Mouse (Mus musculus): ENCODE data around the gene Tanc1. TPM values are rescaled to one million over a fixed set of nuclear protein-coding genes. Genes with fewer than 3 reads are reported as not detected.

The Tanc1 gene
- polyA plus RNA-seq, 1 experiment from 2014 or later: 14.4 TPM

GRCm38 (mm10) chr2:59691112-59691511, 79.3 kb downstream of the Tanc1 start:
- DNase-seq (ENCODE audit: low spot score) (no peak), ATAC-seq (ENCODE audit: insufficient read depth, low FRiP score, low TSS enrichment) (no peak)
- 64% methylated on average over 4 of the region's 4 CpGs for WGBS
- H3K36me3 ChIP-seq (ENCODE audit: control insufficient read depth, insufficient read depth, low read length): no peaks in the 10 kb centered on the region
- H3K27me3 ChIP-seq (ENCODE audit: control insufficient read depth, insufficient read depth, low read length): no peaks in the 10 kb centered on the region
- H3K9me3 ChIP-seq (ENCODE audit: control insufficient read depth, low read length): no peaks in the 10 kb centered on the region
- H3K27ac ChIP-seq (ENCODE audit: low read depth, low read length): no peak overlapping the region
- H3K9ac ChIP-seq (ENCODE audit: low read length): no peak overlapping the region
- peaks cover 2% of the 10 kb centered on the region; the same call in 1 of the 2 replicates for H3K4me1 ChIP-seq (ENCODE audit: control insufficient read depth, insufficient read depth, low read length)
- no peak overlapping the region for H3K4me2 ChIP-seq (ENCODE audit: low read depth)
- H3K4me3 ChIP-seq (ENCODE audit: low read depth, low read length): no peak overlapping the region

- no peaks in the 10 kb centered on the region for H3K27me3 ChIP-seq (ENCODE audit: control insufficient read depth, insufficient read depth, low read length)
- ATAC-seq (ENCODE audit: insufficient read depth, low FRiP score, low TSS enrichment) (no peak), DNase-seq (ENCODE audit: low spot score) (no peak)
- no peak overlapping the region for H3K4me3 ChIP-seq (ENCODE audit: low read depth, low read length)
- no peaks in the 10 kb centered on the region for H3K36me3 ChIP-seq (ENCODE audit: control insufficient read depth, insufficient read depth, low read length)
- H3K9me3 ChIP-seq (ENCODE audit: control insufficient read depth, low read length): no peaks in the 10 kb centered on the region
- H3K9ac ChIP-seq (ENCODE audit: low read length): no peak overlapping the region
- H3K4me2 ChIP-seq (ENCODE audit: low read depth): no peak overlapping the region
- peaks cover 8% of the 10 kb centered on the region; the same call in 1 of the 2 replicates for H3K4me1 ChIP-seq (ENCODE audit: control insufficient read depth, insufficient read depth, low read length)
- no peak overlapping the region for H3K27ac ChIP-seq (ENCODE audit: low read depth, low read length)
- WGBS: 79% methylated on average over 5 of the region's 5 CpGs
Measured at GRCm38 (mm10) chr2:59693473-59693872, 81.6 kb downstream of the Tanc1 start.

- Histone ChIP-seq H3K9ac (ENCODE audit: low read length) (no peak overlapping the region), H3K4me3 (ENCODE audit: low read depth, low read length) (no peak overlapping the region), H3K27me3 (ENCODE audit: control insufficient read depth, insufficient read depth, low read length) (no peaks in the 10 kb centered on the region), H3K27ac (ENCODE audit: low read depth, low read length) (no peak overlapping the region), H3K4me2 (ENCODE audit: low read depth) (no peak overlapping the region), H3K4me1 (ENCODE audit: control insufficient read depth, insufficient read depth, low read length) (peaks cover 11% of the 10 kb centered on the region; the same call in 1 of the 2 replicates), H3K9me3 (ENCODE audit: control insufficient read depth, low read length) (no peaks in the 10 kb centered on the region), H3K36me3 (ENCODE audit: control insufficient read depth, insufficient read depth, low read length) (no peaks in the 10 kb centered on the region)
- DNase-seq (ENCODE audit: low spot score) (no peak), ATAC-seq (ENCODE audit: insufficient read depth, low FRiP score, low TSS enrichment) (no peak)
- 79% methylated on average over 3 of the region's 3 CpGs for WGBS
Measured at GRCm38 (mm10) chr2:59697123-59697522, 85.3 kb downstream of the Tanc1 start.

GRCm38 (mm10) chr2:59697722-59698634, 86.1 kb downstream of the Tanc1 start:
- Histone ChIP-seq H3K36me3 (ENCODE audit: control insufficient read depth, insufficient read depth, low read length) (no peaks in the 10 kb centered on the region), H3K4me2 (ENCODE audit: low read depth) (peak overlapping the region; percentile 39), H3K27ac (ENCODE audit: low read depth, low read length) (0 out of 2 replicates have a peak overlapping the region, but pooled peaks have one; percentile 37), H3K4me3 (ENCODE audit: low read depth, low read length) (no peak overlapping the region), H3K9me3 (ENCODE audit: control insufficient read depth, low read length) (no peaks in the 10 kb centered on the region), H3K27me3 (ENCODE audit: control insufficient read depth, insufficient read depth, low read length) (no peaks in the 10 kb centered on the region), H3K9ac (ENCODE audit: low read length) (peak overlapping the region; percentile 20; the same call in 1 of the 2 replicates), H3K4me1 (ENCODE audit: control insufficient read depth, insufficient read depth, low read length) (peaks cover 11% of the 10 kb centered on the region; the same call in 1 of the 2 replicates)
- ATAC-seq (ENCODE audit: insufficient read depth, low FRiP score, low TSS enrichment): peak; percentile 80
- DNase-seq (ENCODE audit: low spot score): peak; percentile 70
- 2% methylated on average over 16 of the region's 16 CpGs for WGBS

GRCm38 (mm10) chr2:59698635-59699300, 86.9 kb downstream of the Tanc1 start:
- no peaks in the 10 kb centered on the region for H3K9me3 ChIP-seq (ENCODE audit: control insufficient read depth, low read length)
- no peak overlapping the region for H3K4me2 ChIP-seq (ENCODE audit: low read depth)
- no peak for ATAC-seq (ENCODE audit: insufficient read depth, low FRiP score, low TSS enrichment)
- H3K36me3 ChIP-seq (ENCODE audit: control insufficient read depth, insufficient read depth, low read length): no peaks in the 10 kb centered on the region
- H3K4me1 ChIP-seq (ENCODE audit: control insufficient read depth, insufficient read depth, low read length): peaks cover 11% of the 10 kb centered on the region; the same call in 1 of the 2 replicates
- no peak overlapping the region for H3K4me3 ChIP-seq (ENCODE audit: low read depth, low read length)
- WGBS: 36% methylated on average over 7 of the region's 7 CpGs
- H3K27ac ChIP-seq (ENCODE audit: low read depth, low read length): no peak overlapping the region
- no peaks in the 10 kb centered on the region for H3K27me3 ChIP-seq (ENCODE audit: control insufficient read depth, insufficient read depth, low read length)
- DNase-seq (ENCODE audit: low spot score): no peak
- no peak overlapping the region for H3K9ac ChIP-seq (ENCODE audit: low read length)

- H3K36me3 ChIP-seq (ENCODE audit: control insufficient read depth, insufficient read depth, low read length): no peaks in the 10 kb centered on the region
- peaks cover 11% of the 10 kb centered on the region; the same call in 1 of the 2 replicates for H3K4me1 ChIP-seq (ENCODE audit: control insufficient read depth, insufficient read depth, low read length)
- no peak overlapping the region for H3K9ac ChIP-seq (ENCODE audit: low read length)
- no peak overlapping the region for H3K4me3 ChIP-seq (ENCODE audit: low read depth, low read length)
- no peak overlapping the region for H3K4me2 ChIP-seq (ENCODE audit: low read depth)
- ATAC-seq (ENCODE audit: insufficient read depth, low FRiP score, low TSS enrichment) (no peak), DNase-seq (ENCODE audit: low spot score) (no peak)
- no peaks in the 10 kb centered on the region for H3K9me3 ChIP-seq (ENCODE audit: control insufficient read depth, low read length)
- H3K27ac ChIP-seq (ENCODE audit: low read depth, low read length): no peak overlapping the region
- H3K27me3 ChIP-seq (ENCODE audit: control insufficient read depth, insufficient read depth, low read length): no peaks in the 10 kb centered on the region
- WGBS: 60% methylated on average over 9 of the region's 9 CpGs
Measured at GRCm38 (mm10) chr2:59699893-59700292, 88.1 kb downstream of the Tanc1 start.

GRCm38 (mm10) chr2:59705221-59705620, 93.4 kb downstream of the Tanc1 start:
- Histone ChIP-seq H3K27me3 (ENCODE audit: control insufficient read depth, insufficient read depth, low read length) (no peaks in the 10 kb centered on the region), H3K4me1 (ENCODE audit: control insufficient read depth, insufficient read depth, low read length) (no peaks in the 10 kb centered on the region; the same call in 1 of the 2 replicates), H3K9ac (ENCODE audit: low read length) (no peak overlapping the region), H3K27ac (ENCODE audit: low read depth, low read length) (no peak overlapping the region), H3K36me3 (ENCODE audit: control insufficient read depth, insufficient read depth, low read length) (no peaks in the 10 kb centered on the region), H3K4me2 (ENCODE audit: low read depth) (no peak overlapping the region), H3K4me3 (ENCODE audit: low read depth, low read length) (no peak overlapping the region), H3K9me3 (ENCODE audit: control insufficient read depth, low read length) (no peaks in the 10 kb centered on the region)
- ATAC-seq (ENCODE audit: insufficient read depth, low FRiP score, low TSS enrichment) (no peak), DNase-seq (ENCODE audit: low spot score) (no peak)
- 91% methylated on average over 12 of the region's 12 CpGs for WGBS

GRCm38 (mm10) chr2:59706806-59707205, 95.0 kb downstream of the Tanc1 start:
- Histone ChIP-seq H3K4me1 (ENCODE audit: control insufficient read depth, insufficient read depth, low read length) (peaks cover under 1% of the 10 kb centered on the region; the same call in 1 of the 2 replicates), H3K4me2 (ENCODE audit: low read depth) (no peak overlapping the region), H3K27ac (ENCODE audit: low read depth, low read length) (no peak overlapping the region), H3K9ac (ENCODE audit: low read length) (no peak overlapping the region), H3K27me3 (ENCODE audit: control insufficient read depth, insufficient read depth, low read length) (no peaks in the 10 kb centered on the region), H3K9me3 (ENCODE audit: control insufficient read depth, low read length) (no peaks in the 10 kb centered on the region), H3K36me3 (ENCODE audit: control insufficient read depth, insufficient read depth, low read length) (no peaks in the 10 kb centered on the region), H3K4me3 (ENCODE audit: low read depth, low read length) (no peak overlapping the region)
- DNase-seq (ENCODE audit: low spot score) (no peak), ATAC-seq (ENCODE audit: insufficient read depth, low FRiP score, low TSS enrichment) (no peak)
- WGBS: 85% methylated on average over 12 of the region's 12 CpGs

All from neural tube, embryonic 11.5 days (tissue).